Mouse (Mus musculus): ENCODE measurements around the gene Ubr4. TPM values are rescaled to one million over a fixed set of nuclear protein-coding genes. Genes with fewer than 3 reads are reported as not detected.
A peak's percentile ranks its signal among the peaks of the same experiment; 100 is the strongest.

Gene Ubr4
- polyA plus RNA-seq, 1 experiment: 129 TPM

DNA sequence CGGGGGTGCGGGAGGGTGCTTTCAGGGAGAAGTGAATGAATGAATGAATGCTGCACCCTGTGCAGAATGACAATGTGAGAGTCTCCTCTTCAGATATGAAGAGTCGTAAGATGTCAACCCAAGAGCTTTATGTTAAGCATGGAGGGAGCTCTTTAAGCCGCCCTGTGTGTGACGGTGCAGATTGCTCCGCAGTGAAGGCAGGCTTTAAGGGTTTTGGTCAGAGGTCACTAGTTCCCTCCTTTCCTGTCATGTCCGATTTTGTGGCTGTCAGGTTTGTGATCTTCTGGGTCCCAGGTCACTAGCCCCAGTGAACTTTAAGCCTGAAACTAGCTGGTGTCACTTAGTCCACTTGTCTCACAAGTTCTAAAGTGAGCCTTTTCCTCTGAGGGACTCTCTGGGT lies 423 bp downstream of the Ubr4 start:
- peaks cover 3% of the 10 kb centered on the region; the same call in 1 of the 2 replicates for H3K4me1 ChIP-seq (ENCODE audit: control insufficient read depth, insufficient read depth, low read length)
- no peak for DNase-seq
- WGBS: under 1% methylated on average over 7 of the region's 7 CpGs
- no peaks in the 10 kb centered on the region for H3K27me3 ChIP-seq (replicated peaks; ENCODE audit: control insufficient read depth, insufficient read depth, low read length)
- peak overlapping the region; percentile 97 for H3K4me3 ChIP-seq (ENCODE audit: insufficient read depth, low read depth, low read length)
- peak overlapping the region; percentile 70; the same call in 1 of the 2 replicates for H3K27ac ChIP-seq (ENCODE audit: insufficient read depth, low read depth, low read length)
- TF ChIP-seq CTCF (conservative IDR thresholded peaks at IDR 0.05; ENCODE audit: insufficient read depth, insufficient read length, low read depth, low read length): no peak
- no peak for TF ChIP-seq POLR2A (IDR thresholded peaks at IDR 0.05; ENCODE audit: low read depth, low read length)
- H3K36me3 ChIP-seq (ENCODE audit: control insufficient read depth, insufficient read depth, low read length): no peaks in the 10 kb centered on the region; the same call in 1 of the 2 replicates

DNA sequence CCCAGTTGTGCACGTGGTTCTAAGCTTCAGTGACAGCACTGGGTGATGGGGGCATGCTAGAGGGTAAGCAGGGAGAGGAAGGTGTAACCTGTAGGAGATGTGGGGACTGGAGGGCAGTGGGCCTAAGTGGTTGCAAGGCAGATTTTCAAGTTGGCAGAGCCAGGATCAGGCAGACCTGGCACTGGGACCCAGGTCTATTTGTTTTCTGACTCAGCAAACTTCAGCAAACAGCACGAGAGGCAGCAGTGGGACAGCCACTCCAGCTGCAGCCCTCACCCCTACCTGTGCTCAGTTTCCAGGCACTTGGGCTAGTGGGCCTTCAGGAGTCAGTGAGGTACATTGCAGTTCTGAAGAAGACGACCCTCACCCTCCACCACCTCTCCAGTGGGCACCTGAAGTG lies 4.8 kb downstream of the Ubr4 start:
- DNase-seq: no peak
- H3K4me3 ChIP-seq (ENCODE audit: insufficient read depth, low read depth, low read length): no peak overlapping the region
- no peak overlapping the region for H3K27ac ChIP-seq (ENCODE audit: insufficient read depth, low read depth, low read length)
- H3K27me3 ChIP-seq (replicated peaks; ENCODE audit: control insufficient read depth, insufficient read depth, low read length): no peaks in the 10 kb centered on the region
- no peaks in the 10 kb centered on the region; the same call in 1 of the 2 replicates for H3K36me3 ChIP-seq (ENCODE audit: control insufficient read depth, insufficient read depth, low read length)
- no peak for TF ChIP-seq POLR2A (IDR thresholded peaks at IDR 0.05; ENCODE audit: low read depth, low read length)
- no peak for TF ChIP-seq CTCF (conservative IDR thresholded peaks at IDR 0.05; ENCODE audit: insufficient read depth, insufficient read length, low read depth, low read length)
- no peaks in the 10 kb centered on the region for H3K4me1 ChIP-seq (ENCODE audit: control insufficient read depth, insufficient read depth, low read length)
- WGBS: 92% methylated on average over 3 of the region's 3 CpGs

DNA sequence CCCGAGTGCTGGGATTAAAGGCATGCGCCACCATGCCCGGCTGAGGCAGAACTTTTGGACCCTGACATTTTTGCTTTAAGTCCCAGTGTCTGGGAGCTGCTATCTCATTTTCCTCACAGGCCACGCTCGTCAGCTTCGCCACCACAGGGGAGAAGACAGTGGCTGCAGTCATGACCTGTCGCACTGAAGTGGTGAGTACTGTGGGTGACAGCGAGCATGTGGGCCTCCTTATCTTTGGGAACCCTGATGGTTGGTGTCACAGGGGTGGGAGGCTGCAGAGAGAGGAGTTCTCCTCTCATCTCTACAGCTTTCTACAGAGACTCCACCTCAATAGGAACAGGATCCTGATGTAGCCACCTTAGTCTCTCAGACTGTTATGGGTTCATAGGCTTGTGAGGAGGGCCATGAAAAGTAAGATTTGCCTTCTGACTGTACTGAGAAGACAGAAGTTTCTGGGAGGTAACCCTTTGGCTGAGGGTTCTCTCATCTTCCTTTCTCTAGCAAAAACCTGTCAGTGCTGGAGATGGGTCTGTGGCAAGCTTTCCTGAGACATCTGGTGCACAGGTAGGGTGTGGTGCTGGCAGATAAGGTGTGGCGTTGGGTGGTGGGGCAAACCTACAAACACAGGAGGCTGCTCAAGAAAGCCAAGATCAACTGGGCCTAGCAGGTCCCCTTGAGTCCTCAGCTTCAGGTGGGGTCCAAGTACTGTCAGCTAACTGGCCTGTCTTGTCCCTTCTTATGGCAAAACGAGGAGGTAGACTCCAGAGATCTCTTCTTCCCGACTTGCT lies 8.5 kb downstream of the Ubr4 start:
- TF ChIP-seq POLR2A (IDR thresholded peaks at IDR 0.05; ENCODE audit: low read depth, low read length): no peak
- TF ChIP-seq CTCF (conservative IDR thresholded peaks at IDR 0.05; ENCODE audit: insufficient read depth, insufficient read length, low read depth, low read length): no peak
- Histone ChIP-seq H3K4me3 (ENCODE audit: insufficient read depth, low read depth, low read length) (no peak overlapping the region), H3K4me1 (ENCODE audit: control insufficient read depth, insufficient read depth, low read length) (no peaks in the 10 kb centered on the region), H3K27me3 (replicated peaks; ENCODE audit: control insufficient read depth, insufficient read depth, low read length) (no peaks in the 10 kb centered on the region), H3K36me3 (ENCODE audit: control insufficient read depth, insufficient read depth, low read length) (no peaks in the 10 kb centered on the region; the same call in 1 of the 2 replicates), H3K27ac (ENCODE audit: insufficient read depth, low read depth, low read length) (no peak overlapping the region)
- no peak for DNase-seq
- WGBS: 93% methylated on average over 11 of the region's 11 CpGs

GRCm38 (mm10) chr4:139367336-139367735 lies 14.9 kb downstream of the Ubr4 start:
- H3K4me1 ChIP-seq (ENCODE audit: control insufficient read depth, insufficient read depth, low read length): no peaks in the 10 kb centered on the region
- no peak for DNase-seq
- no peak for TF ChIP-seq CTCF (conservative IDR thresholded peaks at IDR 0.05; ENCODE audit: insufficient read depth, insufficient read length, low read depth, low read length)
- no peak for TF ChIP-seq POLR2A (IDR thresholded peaks at IDR 0.05; ENCODE audit: low read depth, low read length)
- WGBS: 94% methylated on average over 3 of the region's 3 CpGs
- no peak overlapping the region for H3K27ac ChIP-seq (ENCODE audit: insufficient read depth, low read depth, low read length)
- H3K36me3 ChIP-seq (ENCODE audit: control insufficient read depth, insufficient read depth, low read length): 0 out of 2 replicates have a peak, but pooled peaks cover 2% of the 10 kb centered on the region
- H3K27me3 ChIP-seq (replicated peaks; ENCODE audit: control insufficient read depth, insufficient read depth, low read length): no peaks in the 10 kb centered on the region
- H3K4me3 ChIP-seq (ENCODE audit: insufficient read depth, low read depth, low read length): no peak overlapping the region

DNA sequence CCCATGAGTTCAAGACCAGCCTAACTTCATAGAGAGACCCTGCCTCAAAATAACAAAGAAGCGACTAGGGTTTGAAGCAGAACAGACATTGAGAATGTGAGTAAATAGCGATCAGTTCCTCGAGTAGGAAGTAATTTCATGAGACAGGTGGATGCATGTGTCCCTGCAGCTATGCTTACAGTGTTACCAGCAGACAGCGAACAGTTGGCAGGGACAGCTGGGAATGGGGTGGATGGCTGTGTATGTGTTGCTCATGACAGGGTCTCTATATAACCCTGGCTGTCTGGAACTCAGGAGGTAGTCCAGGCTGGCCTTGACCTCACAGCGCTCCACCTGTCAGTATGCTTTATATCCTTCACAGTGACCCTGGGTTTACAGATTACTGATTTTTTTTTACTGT lies 15.6 kb downstream of the Ubr4 start:
- WGBS: 94% methylated on average over 5 of the region's 5 CpGs
- no peak for DNase-seq
- no peak for TF ChIP-seq POLR2A (IDR thresholded peaks at IDR 0.05; ENCODE audit: low read depth, low read length)
- TF ChIP-seq CTCF (conservative IDR thresholded peaks at IDR 0.05; ENCODE audit: insufficient read depth, insufficient read length, low read depth, low read length): no peak
- no peaks in the 10 kb centered on the region for H3K4me1 ChIP-seq (ENCODE audit: control insufficient read depth, insufficient read depth, low read length)
- no peak overlapping the region for H3K4me3 ChIP-seq (ENCODE audit: insufficient read depth, low read depth, low read length)
- H3K36me3 ChIP-seq (ENCODE audit: control insufficient read depth, insufficient read depth, low read length): 0 out of 2 replicates have a peak, but pooled peaks cover 2% of the 10 kb centered on the region
- no peak overlapping the region for H3K27ac ChIP-seq (ENCODE audit: insufficient read depth, low read depth, low read length)
- no peaks in the 10 kb centered on the region for H3K27me3 ChIP-seq (replicated peaks; ENCODE audit: control insufficient read depth, insufficient read depth, low read length)

GRCm38 (mm10) chr4:139373130-139373529 lies 20.7 kb downstream of the Ubr4 start:
- no peaks in the 10 kb centered on the region for H3K27me3 ChIP-seq (replicated peaks; ENCODE audit: control insufficient read depth, insufficient read depth, low read length)
- no peak for TF ChIP-seq CTCF (conservative IDR thresholded peaks at IDR 0.05; ENCODE audit: insufficient read depth, insufficient read length, low read depth, low read length)
- TF ChIP-seq POLR2A (IDR thresholded peaks at IDR 0.05; ENCODE audit: low read depth, low read length): no peak
- peak; percentile 72 for DNase-seq
- H3K4me1 ChIP-seq (ENCODE audit: control insufficient read depth, insufficient read depth, low read length): no peaks in the 10 kb centered on the region
- H3K36me3 ChIP-seq (ENCODE audit: control insufficient read depth, insufficient read depth, low read length): 0 out of 2 replicates have a peak, but pooled peaks cover 2% of the 10 kb centered on the region
- H3K4me3 ChIP-seq (ENCODE audit: insufficient read depth, low read depth, low read length): no peak overlapping the region
- no peak overlapping the region for H3K27ac ChIP-seq (ENCODE audit: insufficient read depth, low read depth, low read length)
- 63% methylated on average over 4 of the region's 4 CpGs for WGBS

- WGBS: 87% methylated on average over 10 of the region's 10 CpGs
- Histone ChIP-seq H3K27me3 (replicated peaks; ENCODE audit: control insufficient read depth, insufficient read depth, low read length) (no peaks in the 10 kb centered on the region), H3K4me1 (ENCODE audit: control insufficient read depth, insufficient read depth, low read length) (no peaks in the 10 kb centered on the region), H3K27ac (ENCODE audit: insufficient read depth, low read depth, low read length) (no peak overlapping the region), H3K36me3 (ENCODE audit: control insufficient read depth, insufficient read depth, low read length) (0 out of 2 replicates have a peak, but pooled peaks cover 2% of the 10 kb centered on the region), H3K4me3 (ENCODE audit: insufficient read depth, low read depth, low read length) (no peak overlapping the region)
- DNase-seq: no peak
- TF ChIP-seq POLR2A (IDR thresholded peaks at IDR 0.05; ENCODE audit: low read depth, low read length) (no peak), CTCF (conservative IDR thresholded peaks at IDR 0.05; ENCODE audit: insufficient read depth, insufficient read length, low read depth, low read length) (no peak)
Measured at GRCm38 (mm10) chr4:139373531-139373930, 21.1 kb downstream of the Ubr4 start.

Data from kidney, adult 2 months (tissue).